Mouse (Mus musculus) midbrain, embryonic 14.5 days (tissue): Measurements from ENCODE around the gene Samhd1. TPM values are rescaled to one million over a fixed set of nuclear protein-coding genes. Genes with fewer than 3 reads are reported as not detected.
"Not testable (repeated sequence)": the region's sequence is repeated elsewhere in the genome, so short reads cannot be mapped to it uniquely, and the experiment has no call there.

Experiments
- ATAC-seq: fragments of 200-750 bp; cut with Nextera tagmentation; 2 replicates; pipeline ENCODE4 v1.8.0; 2017; ENCODE audit warnings: moderate number of reproducible peaks, moderate library complexity; ENCODE audit not compliant: low FRiP score, low TSS enrichment
- DNase-seq: peaks from one replicate; pipeline ENCODE4 v3.0.0-alpha.2; 2015
- H3K27ac ChIP-seq: fragments of 300-500 bp; sonication (generic); replicated peaks from 2 replicates; pipeline ENCODE4 v1.5.1; 2014; ENCODE audit warnings: mild to moderate bottlenecking, low read depth, low read length, moderate library complexity
- H3K27me3 ChIP-seq: fragments of 300-500 bp; sonication (generic); 2 replicates; pipeline ENCODE4 v1.6.1; 2014; ENCODE audit warnings: low read length, control low read depth, mixed read lengths; ENCODE audit not compliant: control insufficient read depth, insufficient read depth
- H3K36me3 ChIP-seq: fragments of 300-500 bp; sonication (generic); 2 replicates; pipeline ENCODE4 v1.6.1; 2014; ENCODE audit warnings: low read length, control low read depth; ENCODE audit not compliant: control insufficient read depth, insufficient read depth
- H3K4me1 ChIP-seq: fragments of 300-500 bp; sonication (generic); 2 replicates; pipeline ENCODE4 v1.6.1; 2014; ENCODE audit warnings: mild to moderate bottlenecking, antibody characterized with exemption, low read length, control low read depth; ENCODE audit not compliant: control insufficient read depth, insufficient read depth
- H3K4me2 ChIP-seq: fragments of 300-500 bp; sonication (generic); 2 replicates; pipeline ENCODE4 v1.6.1; 2014; ENCODE audit warnings: mild to moderate bottlenecking, low read length, moderate library complexity
- H3K4me3 ChIP-seq: fragments of 300-500 bp; sonication (generic); replicated peaks from 2 replicates; pipeline ENCODE4 v1.5.1; 2014; ENCODE audit warnings: low read depth, low read length
- H3K9ac ChIP-seq: fragments of 300-500 bp; sonication (generic); replicated peaks from 2 replicates; pipeline ENCODE4 v1.6.1; 2014; ENCODE audit warnings: mild to moderate bottlenecking, low read length, moderate library complexity
- H3K9me3 ChIP-seq: fragments of 300-500 bp; sonication (generic); 2 replicates; pipeline ENCODE4 v1.6.1; 2016; ENCODE audit warnings: low read length, control low read depth, mixed read lengths; ENCODE audit not compliant: control insufficient read depth
- WGBS: fragments of 180-500 bp; shearing (Covaris S2); extraction: QIAGEN DNeasy Blood & Tissue Kit; methylation state at CpG from one replicate; pipeline ENCODE4 v1.1.7; 2014; 5-methylcytosine and 5-hydroxymethylcytosine counted together
- polyA plus RNA-seq: library from polyadenylated mRNA; unstranded; fragments of >200 nt; fragmentation: Nextera tagmentation; extraction: Ambion mirVana; gene quantifications from 2 replicates; pipeline ENCODE4 v1.2.1, GENCODE M21; 2014

The Samhd1 gene
- polyA plus RNA-seq, 1 experiment from 2014 or later: 12.1 TPM

DNA sequence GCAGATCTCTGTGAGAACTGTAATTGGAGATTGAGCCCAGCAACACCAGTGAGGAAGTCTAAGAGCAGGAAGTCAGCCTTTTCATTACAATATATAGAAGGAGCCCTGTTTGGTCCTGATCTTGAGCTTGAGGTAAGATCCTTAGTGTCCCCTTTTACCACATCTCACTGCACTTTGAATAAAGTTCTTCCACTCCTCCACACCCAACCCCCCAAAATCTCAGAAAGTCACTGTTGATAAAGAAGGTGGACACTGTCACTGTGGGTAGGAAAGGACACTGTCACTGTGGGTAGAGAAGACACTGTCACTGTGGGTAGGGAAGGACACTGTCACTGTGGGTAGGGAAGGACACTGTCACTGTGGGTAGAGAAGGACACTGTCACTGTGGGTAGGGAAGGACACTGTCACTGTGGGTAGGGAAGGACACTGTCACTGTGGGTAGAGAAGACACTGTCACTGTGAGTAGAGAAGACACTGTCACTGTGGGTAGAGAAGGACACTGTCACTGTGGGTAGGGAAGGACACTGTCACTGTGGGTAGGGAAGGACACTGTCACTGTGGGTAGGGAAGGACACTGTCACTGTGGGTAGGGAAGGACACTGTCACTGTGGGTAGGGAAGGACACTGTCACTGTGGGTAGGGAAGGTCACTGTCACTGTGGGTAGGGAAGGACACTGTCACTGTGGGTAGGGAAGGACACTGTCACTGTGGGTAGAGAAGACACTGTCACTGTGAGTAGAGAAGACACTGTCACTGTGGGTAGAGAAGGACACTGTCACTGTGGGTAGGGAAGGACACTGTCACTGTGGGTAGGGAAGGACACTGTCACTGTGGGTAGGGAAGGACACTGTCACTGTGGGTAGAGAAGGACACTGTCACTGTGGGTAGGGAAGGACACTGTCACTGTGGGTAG lies 30.5 kb upstream of the Samhd1 start:
- H3K27ac ChIP-seq, H3K4me1 ChIP-seq, ATAC-seq, H3K27me3 ChIP-seq, H3K4me2 ChIP-seq, DNase-seq, H3K9ac ChIP-seq, H3K9me3 ChIP-seq, H3K4me3 ChIP-seq: not testable (repeated sequence)
- H3K36me3 ChIP-seq: peaks cover 48% of the 10 kb centered on the region

DNA sequence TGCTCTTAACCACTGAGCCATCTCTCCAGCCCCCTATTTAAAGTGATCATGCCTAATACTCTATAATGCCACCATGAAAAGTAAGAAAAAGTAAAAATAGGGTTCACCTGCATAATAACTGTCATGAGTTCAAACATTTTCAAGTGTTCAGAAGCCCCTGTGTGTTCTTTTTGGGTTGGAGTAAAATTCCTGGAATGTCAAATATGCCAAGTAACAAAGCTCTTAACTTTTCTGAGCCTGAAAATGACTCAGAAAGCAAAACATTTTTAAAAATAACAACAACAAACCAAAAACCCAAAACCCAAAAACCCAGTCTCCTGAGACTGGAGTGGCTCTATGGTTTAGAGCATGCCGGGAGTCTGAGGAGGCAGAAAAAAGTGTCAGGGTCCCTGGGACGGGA lies 29.0 kb upstream of the Samhd1 start:
- Histone ChIP-seq H3K9ac (no peak overlapping the region), H3K4me2 (no peak overlapping the region), H3K4me1 (no peaks in the 10 kb centered on the region), H3K27ac (no peak overlapping the region), H3K4me3 (no peak overlapping the region), H3K9me3 (no peaks in the 10 kb centered on the region), H3K36me3 (peaks cover 54% of the 10 kb centered on the region), H3K27me3 (no peaks in the 10 kb centered on the region)
- DNase-seq: no peak
- no peak for ATAC-seq
- WGBS: 96% methylated on average over 2 of the region's 2 CpGs

DNA sequence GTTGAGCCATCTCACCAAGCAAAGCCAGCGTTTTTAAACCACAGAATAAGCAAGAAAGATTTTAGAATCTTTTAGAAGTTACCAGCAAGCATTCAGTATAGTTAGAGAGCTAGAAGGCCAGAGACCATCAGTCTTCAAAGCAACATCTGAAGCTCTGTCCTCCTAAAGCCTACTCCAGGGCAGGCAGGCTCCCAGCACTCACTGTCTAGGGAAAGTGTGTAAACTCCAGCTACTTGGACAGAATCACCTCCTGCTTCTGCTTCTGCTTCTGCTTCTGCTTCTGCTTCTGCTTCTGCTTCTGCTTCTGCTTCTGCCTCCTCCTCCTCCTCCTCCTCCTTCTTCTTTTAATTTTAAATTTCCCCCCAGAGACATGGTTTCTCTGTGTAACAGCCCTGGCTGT lies 21.0 kb upstream of the Samhd1 start:
- no peak for DNase-seq
- 81% methylated on average over 1 of the region's 1 CpGs for WGBS

DNA sequence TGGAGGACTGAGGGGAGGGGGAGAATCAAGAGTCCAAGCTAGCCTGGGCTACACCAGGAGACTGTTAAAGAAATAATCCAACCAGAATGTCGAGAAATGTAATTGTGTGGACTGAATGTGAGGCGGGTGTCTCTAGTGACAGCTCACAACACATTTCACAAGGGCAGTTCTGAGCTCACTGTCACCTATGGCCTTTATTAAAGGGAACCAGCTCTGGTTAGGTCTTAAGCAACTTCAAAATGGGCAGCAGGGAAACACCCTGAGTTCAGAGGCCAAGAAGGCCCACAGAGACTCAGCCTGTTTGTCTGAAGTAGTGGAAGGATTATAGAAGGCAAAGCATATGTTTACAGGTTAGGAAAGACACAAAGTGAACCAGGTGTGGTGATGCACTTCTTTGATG lies 18.2 kb upstream of the Samhd1 start:
- no peak overlapping the region for H3K4me2 ChIP-seq
- no peaks in the 10 kb centered on the region for H3K27me3 ChIP-seq
- peaks cover 68% of the 10 kb centered on the region for H3K36me3 ChIP-seq
- H3K9me3 ChIP-seq: no peaks in the 10 kb centered on the region
- H3K27ac ChIP-seq: no peak overlapping the region
- WGBS: 88% methylated on average over 2 of the region's 2 CpGs
- H3K4me3 ChIP-seq: no peak overlapping the region
- no peaks in the 10 kb centered on the region for H3K4me1 ChIP-seq
- DNase-seq (no peak), ATAC-seq (no peak)
- no peak overlapping the region for H3K9ac ChIP-seq

More for the DNA sequence above, 21.0 kb upstream of the Samhd1 start:
- Histone ChIP-seq H3K9me3 (no peaks in the 10 kb centered on the region), H3K4me2 (no peak overlapping the region), H3K4me1 (no peaks in the 10 kb centered on the region), H3K27ac (no peak overlapping the region), H3K4me3 (no peak overlapping the region), H3K27me3 (no peaks in the 10 kb centered on the region), H3K9ac (no peak overlapping the region), H3K36me3 (peaks cover 65% of the 10 kb centered on the region)
- ATAC-seq: no peak

DNA sequence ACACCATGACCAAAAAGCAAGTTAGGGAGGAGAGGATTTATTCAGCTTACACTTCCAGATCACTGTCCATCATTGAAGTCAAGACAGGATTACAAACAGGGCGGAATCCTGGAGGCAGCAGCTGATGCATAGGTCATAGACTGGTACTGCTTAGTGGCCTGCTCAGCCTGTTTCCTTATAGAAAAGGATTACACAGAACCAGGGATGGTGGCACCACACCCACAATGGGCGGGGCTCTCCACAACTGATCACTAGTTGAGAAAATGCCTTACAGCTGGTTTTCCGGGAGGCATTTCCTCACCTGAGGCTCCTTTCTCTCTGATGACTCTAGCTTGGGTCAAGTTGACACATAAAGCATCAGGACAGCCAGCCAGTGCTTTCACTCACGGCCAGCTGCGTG lies 13.4 kb upstream of the Samhd1 start:
- peaks cover 67% of the 10 kb centered on the region for H3K36me3 ChIP-seq
- no peak overlapping the region for H3K9ac ChIP-seq
- ATAC-seq (no peak), DNase-seq (no peak)
- no peaks in the 10 kb centered on the region for H3K9me3 ChIP-seq
- 91% methylated on average over 5 of the region's 5 CpGs for WGBS
- no peaks in the 10 kb centered on the region for H3K4me1 ChIP-seq
- no peaks in the 10 kb centered on the region for H3K27me3 ChIP-seq
- no peak overlapping the region for H3K4me2 ChIP-seq
- H3K27ac ChIP-seq: no peak overlapping the region
- no peak overlapping the region for H3K4me3 ChIP-seq

DNA sequence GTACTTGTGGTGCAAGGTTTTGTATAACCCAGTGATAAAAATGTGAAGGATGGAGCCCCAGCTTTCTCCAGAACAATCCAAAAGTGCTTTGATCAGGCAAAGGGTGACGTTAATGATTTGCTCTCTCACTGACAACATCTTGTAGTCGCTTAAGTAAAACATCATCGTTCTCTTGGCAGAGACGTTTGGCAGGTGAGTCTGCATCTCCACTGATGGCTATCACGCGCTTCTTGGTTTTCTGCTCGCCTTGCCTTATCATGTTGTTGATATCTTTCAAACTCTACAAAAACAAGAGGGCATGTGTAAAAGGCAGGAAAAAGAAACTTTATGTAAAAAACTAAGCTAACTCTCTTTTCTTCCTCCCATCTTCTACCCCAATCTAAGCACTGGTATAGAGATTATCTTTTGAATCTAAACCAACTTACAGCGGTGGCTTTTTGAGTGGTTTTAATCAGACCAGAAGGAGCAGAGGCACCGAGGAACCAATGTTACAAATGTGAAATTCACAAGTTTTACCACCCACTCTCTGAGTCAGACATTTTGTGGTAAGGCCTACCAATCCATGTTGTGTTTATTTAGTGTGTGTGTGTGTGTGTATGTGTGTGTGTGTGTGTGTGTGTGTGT lies 12.4 kb upstream of the Samhd1 start:
- ATAC-seq (no peak), DNase-seq (no peak)
- no peak overlapping the region for H3K4me2 ChIP-seq
- H3K4me3 ChIP-seq: no peak overlapping the region
- 95% methylated on average over 9 of the region's 9 CpGs for WGBS
- H3K27me3 ChIP-seq: no peaks in the 10 kb centered on the region
- H3K9me3 ChIP-seq: no peaks in the 10 kb centered on the region
- H3K36me3 ChIP-seq: peaks cover 59% of the 10 kb centered on the region
- no peak overlapping the region for H3K9ac ChIP-seq
- no peaks in the 10 kb centered on the region for H3K4me1 ChIP-seq
- no peak overlapping the region for H3K27ac ChIP-seq

DNA sequence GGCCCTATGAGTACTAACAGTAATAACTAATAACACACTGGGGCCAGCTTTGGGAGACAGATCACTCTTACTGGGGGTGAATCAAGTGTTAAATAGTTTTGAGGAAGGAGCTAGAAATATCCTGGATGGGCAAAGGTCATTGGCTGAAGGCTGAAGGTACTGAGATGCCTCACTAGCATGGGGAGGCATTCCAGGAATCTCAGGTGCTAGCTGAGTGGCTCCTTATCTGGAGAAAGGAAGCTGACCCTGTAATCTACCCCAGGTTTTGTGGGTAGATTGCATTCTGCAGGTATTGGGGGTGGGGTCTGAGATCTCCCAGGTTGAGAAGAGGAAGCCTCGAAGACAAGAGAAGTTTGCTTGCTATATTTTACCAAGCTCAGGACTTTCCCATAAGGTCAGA lies 10.1 kb upstream of the Samhd1 start:
- no peak overlapping the region for H3K9ac ChIP-seq
- no peak overlapping the region for H3K27ac ChIP-seq
- H3K4me1 ChIP-seq: no peaks in the 10 kb centered on the region
- no peaks in the 10 kb centered on the region; the same call in 1 of the 2 replicates for H3K9me3 ChIP-seq
- H3K4me3 ChIP-seq: no peak overlapping the region
- H3K4me2 ChIP-seq: no peak overlapping the region
- peaks cover 36% of the 10 kb centered on the region for H3K36me3 ChIP-seq
- ATAC-seq (no peak), DNase-seq (no peak)
- WGBS: 84% methylated on average over 1 of the region's 1 CpGs
- no peaks in the 10 kb centered on the region for H3K27me3 ChIP-seq

DNA sequence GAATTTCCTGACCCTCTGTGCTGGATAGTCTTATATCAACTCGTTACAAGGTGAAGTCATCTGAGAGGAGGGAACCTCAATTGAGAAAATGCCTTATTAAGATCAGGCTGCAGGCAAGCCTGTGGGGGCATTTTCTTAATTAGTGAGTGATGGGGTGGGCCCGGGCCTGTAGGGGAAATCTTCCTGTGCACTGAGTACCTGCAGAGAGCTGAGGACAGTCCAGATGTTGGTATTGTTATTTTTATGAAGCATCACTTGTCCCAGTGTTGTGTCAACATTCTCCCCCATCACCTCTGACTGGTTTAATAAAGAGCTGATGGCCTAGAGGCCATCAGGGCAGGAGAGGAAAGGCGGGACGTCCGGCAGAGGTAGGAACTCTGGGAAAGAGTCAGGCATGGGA lies 9.1 kb upstream of the Samhd1 start:
- ATAC-seq (no peak), DNase-seq (no peak)
- Histone ChIP-seq H3K9ac (no peak overlapping the region), H3K4me1 (no peaks in the 10 kb centered on the region), H3K27me3 (no peaks in the 10 kb centered on the region), H3K4me3 (no peak overlapping the region), H3K27ac (no peak overlapping the region), H3K4me2 (no peak overlapping the region), H3K36me3 (peaks cover 26% of the 10 kb centered on the region), H3K9me3 (peaks cover 5% of the 10 kb centered on the region; the same call in 1 of the 2 replicates)
- 88% methylated on average over 5 of the region's 5 CpGs for WGBS

DNA sequence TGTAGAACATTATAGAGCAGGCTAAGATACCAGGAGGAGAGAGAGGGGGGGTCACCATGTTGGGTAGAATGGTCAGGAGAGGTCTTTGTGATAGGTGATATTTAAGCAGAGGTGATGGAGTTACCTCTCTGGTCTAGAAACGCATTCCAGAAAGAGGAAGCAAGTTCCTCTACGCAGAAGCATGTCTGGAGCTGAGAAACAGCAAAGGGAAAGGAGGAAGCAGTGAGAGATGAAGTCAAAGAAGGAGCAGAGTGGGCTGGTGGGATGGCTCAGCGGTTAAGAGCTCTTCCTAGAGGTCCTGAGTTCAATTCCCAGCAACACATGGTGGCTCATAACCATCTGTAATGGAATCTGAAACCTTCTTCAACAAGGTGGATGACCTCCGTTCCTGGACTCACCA lies 6.9 kb upstream of the Samhd1 start:
- H3K4me1 ChIP-seq: no peaks in the 10 kb centered on the region
- peaks cover 5% of the 10 kb centered on the region; the same call in 1 of the 2 replicates for H3K9me3 ChIP-seq
- 86% methylated on average over 4 of the region's 4 CpGs for WGBS
- H3K9ac ChIP-seq: no peak overlapping the region
- ATAC-seq (no peak), DNase-seq (no peak)
- H3K4me3 ChIP-seq: no peak overlapping the region
- no peak overlapping the region for H3K4me2 ChIP-seq
- no peak overlapping the region for H3K27ac ChIP-seq
- H3K27me3 ChIP-seq: no peaks in the 10 kb centered on the region
- peaks cover 7% of the 10 kb centered on the region for H3K36me3 ChIP-seq
